Mouse (Mus musculus) bone marrow, adult 2 months (tissue): ENCODE measurements around the gene Npff.

Experiments
- CTCF ChIP-seq: fragments of 200-500 bp; IDR thresholded peaks from 2 replicates; pipeline ENCODE4 v1.5.1; 2011; ENCODE audit warnings: low read length, control low read depth; ENCODE audit not compliant: control insufficient read depth, insufficient read depth
- POLR2A ChIP-seq: fragments of 200-500 bp; IDR thresholded peaks from 2 replicates; pipeline ENCODE4 v1.6.1; 2011; ENCODE audit warnings: low read depth, mild to moderate bottlenecking, control low read depth, low read length, borderline replicate concordance; ENCODE audit not compliant: control insufficient read depth

GRCm38 (mm10) chr15:102506464-102506830, 18.3 kb downstream of the Npff start:
- no peak for TF ChIP-seq CTCF
- no peak for TF ChIP-seq POLR2A
